Mouse (Mus musculus) subcutaneous adipose tissue, adult 2 months (tissue): Measurements from ENCODE around the gene Gm20894. TPM values are rescaled to one million over a fixed set of nuclear protein-coding genes. Genes with fewer than 3 reads are reported as not detected.

Experiments
- polyA plus RNA-seq: library from polyadenylated mRNA; depleted of rRNA; stranded (reverse); fragments of >200 nt; gene quantifications from 2 replicates; pipeline ENCODE4 v1.2.3, GENCODE M21; 2012; ENCODE audit warnings: low replicate concordance; rRNA removed

Gene Gm20894
- polyA plus RNA-seq, result not detected in 2 replicates

GRCm38 (mm10) chrY:28271412-28271811 is at the start of gene Gm20894:
Gm20894 (minus strand) TSS chrY:28271512.

